Mouse (Mus musculus): ENCODE results near the gene F830045P16Rik.

GRCm38 (mm10) chr2:129569556-129569955, 33.2 kb upstream of the F830045P16Rik start:
- TF ChIP-seq CTCF (IDR thresholded peaks at IDR 0.05; ENCODE audit: extremely low read depth, insufficient read length, insufficient replicate concordance, low read depth, low read length) (no peak), POLR2A (IDR thresholded peaks at IDR 0.05; ENCODE audit: low read depth, low read length) (no peak)

All from small intestine, adult 2 months (tissue).